Mouse (Mus musculus): Measurements from ENCODE around the gene Gm10377. TPM values are rescaled to one million over a fixed set of nuclear protein-coding genes. Genes with fewer than 3 reads are reported as not detected.

Gm10377 gene
- not detected in 2 replicates for polyA plus RNA-seq (2012; rRNA removed)

DNA sequence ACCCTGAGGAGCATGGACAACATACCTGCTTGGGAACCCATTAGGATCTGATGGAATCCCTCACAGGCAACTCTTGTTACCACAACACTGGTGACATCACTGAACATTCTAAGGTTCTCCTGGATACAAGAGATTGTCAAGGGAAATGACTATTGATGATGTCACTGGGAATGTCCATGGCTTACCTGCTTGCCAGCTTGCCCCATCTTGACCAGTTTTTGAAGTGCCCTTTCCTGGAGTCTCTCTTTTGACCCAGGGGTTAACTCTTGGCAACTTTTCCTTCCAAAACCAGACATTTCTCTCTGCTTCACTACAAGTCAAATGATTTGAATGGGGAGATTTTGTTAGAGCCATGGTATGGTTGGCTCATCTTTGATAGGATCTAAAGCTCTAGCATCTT is at the start of gene Gm10377:
Gm10377 (minus strand) TSS at position 101 of the 400 bp plus-strand sequence.

DNA sequence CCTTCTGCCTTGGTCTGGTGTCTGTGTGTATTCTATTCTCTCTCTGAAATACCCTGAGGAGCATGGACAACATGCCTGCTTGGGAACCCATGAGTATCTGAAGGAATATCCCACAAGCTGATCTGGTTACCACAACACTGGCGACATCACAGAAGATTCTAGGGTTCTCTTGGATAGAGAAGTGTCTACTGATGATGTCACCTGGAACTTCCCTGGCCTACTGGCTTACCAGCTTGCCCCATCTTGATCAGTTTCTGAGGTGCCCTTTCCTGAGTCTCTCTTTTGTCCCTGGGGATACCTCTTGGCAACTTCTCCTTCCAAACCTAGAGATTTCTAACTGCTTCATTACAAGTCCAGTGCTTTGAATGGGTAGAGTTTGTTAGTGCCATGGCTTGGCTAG is 29.1 kb downstream of the Gm10377 start, which contains the start of gene Gm3015:
Gm3015 (minus strand) TSS at position 101 of the 400 bp plus-strand sequence.

Other genes with a start within 250 kb of the Gm10377 start
- not detected in 2 replicates for gene Gm17124, start 198.1 kb downstream of the Gm10377 start, polyA plus RNA-seq (2012; rRNA removed)
- not detected in 2 replicates for gene Gm3633, start 156.1 kb downstream of the Gm10377 start, polyA plus RNA-seq (2012; rRNA removed)
- gene Gm10378, start 142.0 kb downstream of the Gm10377 start, polyA plus RNA-seq (2012; rRNA removed), result not detected in 2 replicates
- not detected in 2 replicates for gene Gm3015, start 29.2 kb downstream of the Gm10377 start, polyA plus RNA-seq (2012; rRNA removed)
- gene Gm21977, start 55.5 kb upstream of the Gm10377 start, polyA plus RNA-seq (2012; rRNA removed), result not detected in 2 replicates
- not detected in 2 replicates for gene Gm8082, start 195.6 kb upstream of the Gm10377 start, polyA plus RNA-seq (2012; rRNA removed)
- not detected in 2 replicates for gene Gm10376, start 217.6 kb upstream of the Gm10377 start, polyA plus RNA-seq (2012; rRNA removed)